Mouse (Mus musculus) lung, postnatal 0 days (tissue): Measurements from ENCODE around the gene Fam216a.
A peak's percentile ranks its signal among the peaks of the same experiment; 100 is the strongest.

ENCODE experiments used
- CTCF ChIP-seq: IDR thresholded peaks from 2 replicates; pipeline ENCODE4 v1.5.1; 2016; ENCODE audit warnings: antibody characterized with exemption, mild to moderate bottlenecking
- EP300 ChIP-seq: IDR thresholded peaks from 2 replicates; pipeline ENCODE4 v1.6.1; 2016; ENCODE audit warnings: antibody characterized with exemption, mild to moderate bottlenecking, control low read depth

GRCm38 (mm10) chr5:122344260-122344659 is 27.9 kb downstream of the Fam216a start:
- TF ChIP-seq CTCF (peak; percentile 93), EP300 (no peak)
